Mouse (Mus musculus) midbrain, embryonic 14.5 days (tissue): ENCODE data around the gene Tfip11. TPM values are rescaled to one million over a fixed set of nuclear protein-coding genes. Genes with fewer than 3 reads are reported as not detected.

Source experiments
- ATAC-seq: fragments of 200-750 bp; cut with Nextera tagmentation; 2 replicates; pipeline ENCODE4 v1.8.0; 2017; ENCODE audit warnings: moderate number of reproducible peaks, moderate library complexity; ENCODE audit not compliant: low FRiP score, low TSS enrichment
- DNase-seq: peaks from one replicate; pipeline ENCODE4 v3.0.0-alpha.2; 2015
- H3K27ac ChIP-seq: fragments of 300-500 bp; sonication (generic); replicated peaks from 2 replicates; pipeline ENCODE4 v1.5.1; 2014; ENCODE audit warnings: mild to moderate bottlenecking, low read depth, low read length, moderate library complexity
- H3K27me3 ChIP-seq: fragments of 300-500 bp; sonication (generic); 2 replicates; pipeline ENCODE4 v1.6.1; 2014; ENCODE audit warnings: low read length, control low read depth, mixed read lengths; ENCODE audit not compliant: control insufficient read depth, insufficient read depth
- H3K36me3 ChIP-seq: fragments of 300-500 bp; sonication (generic); 2 replicates; pipeline ENCODE4 v1.6.1; 2014; ENCODE audit warnings: low read length, control low read depth; ENCODE audit not compliant: control insufficient read depth, insufficient read depth
- H3K4me1 ChIP-seq: fragments of 300-500 bp; sonication (generic); 2 replicates; pipeline ENCODE4 v1.6.1; 2014; ENCODE audit warnings: mild to moderate bottlenecking, antibody characterized with exemption, low read length, control low read depth; ENCODE audit not compliant: control insufficient read depth, insufficient read depth
- H3K4me2 ChIP-seq: fragments of 300-500 bp; sonication (generic); 2 replicates; pipeline ENCODE4 v1.6.1; 2014; ENCODE audit warnings: mild to moderate bottlenecking, low read length, moderate library complexity
- H3K4me3 ChIP-seq: fragments of 300-500 bp; sonication (generic); replicated peaks from 2 replicates; pipeline ENCODE4 v1.5.1; 2014; ENCODE audit warnings: low read depth, low read length
- H3K9ac ChIP-seq: fragments of 300-500 bp; sonication (generic); replicated peaks from 2 replicates; pipeline ENCODE4 v1.6.1; 2014; ENCODE audit warnings: mild to moderate bottlenecking, low read length, moderate library complexity
- H3K9me3 ChIP-seq: fragments of 300-500 bp; sonication (generic); 2 replicates; pipeline ENCODE4 v1.6.1; 2016; ENCODE audit warnings: low read length, control low read depth, mixed read lengths; ENCODE audit not compliant: control insufficient read depth
- WGBS: fragments of 180-500 bp; shearing (Covaris S2); extraction: QIAGEN DNeasy Blood & Tissue Kit; methylation state at CpG from one replicate; pipeline ENCODE4 v1.1.7; 2014; 5-methylcytosine and 5-hydroxymethylcytosine counted together
- polyA plus RNA-seq: library from polyadenylated mRNA; unstranded; fragments of >200 nt; fragmentation: Nextera tagmentation; extraction: Ambion mirVana; gene quantifications from 2 replicates; pipeline ENCODE4 v1.2.1, GENCODE M21; 2014

Gene Tfip11
- polyA plus RNA-seq, 1 experiment from 2014 or later, result 29.1 TPM

- Histone ChIP-seq H3K9ac (peak overlapping the region; percentile 31; the same call in 1 of the 2 replicates), H3K4me1 (peaks cover 40% of the 10 kb centered on the region), H3K36me3 (peaks cover 54% of the 10 kb centered on the region), H3K9me3 (no peaks in the 10 kb centered on the region), H3K4me2 (no peak overlapping the region), H3K27ac (peak overlapping the region; percentile 97), H3K4me3 (no peak overlapping the region), H3K27me3 (no peaks in the 10 kb centered on the region)
- no peak for ATAC-seq
- DNase-seq, result no peak
- WGBS, result 86% methylated on average over 12 of the region's 12 CpGs
Observed at GRCm38 (mm10) chr5:112370236-112370813, 44.2 kb downstream of the Tfip11 start.

- DNase-seq (peak; percentile 93), ATAC-seq (peak; percentile 88)
- Histone ChIP-seq H3K36me3 (peaks cover 58% of the 10 kb centered on the region), H3K4me1 (peaks cover 40% of the 10 kb centered on the region), H3K27me3 (no peaks in the 10 kb centered on the region), H3K9ac (peak overlapping the region; percentile 45; the same call in 1 of the 2 replicates), H3K4me3 (no peak overlapping the region), H3K9me3 (no peaks in the 10 kb centered on the region), H3K4me2 (peak overlapping the region; percentile 29), H3K27ac (peak overlapping the region; percentile 97)
- WGBS, result 3% methylated on average over 7 of the region's 7 CpGs
Observed at GRCm38 (mm10) chr5:112371933-112372332, 45.8 kb downstream of the Tfip11 start.

- WGBS, result 96% methylated on average over 4 of the region's 4 CpGs
- H3K9me3 ChIP-seq, result no peaks in the 10 kb centered on the region
- H3K27me3 ChIP-seq, result no peaks in the 10 kb centered on the region
- peaks cover 50% of the 10 kb centered on the region for H3K36me3 ChIP-seq
- no peak overlapping the region for H3K27ac ChIP-seq
- ATAC-seq, result no peak
- DNase-seq, result no peak
- peaks cover 20% of the 10 kb centered on the region for H3K4me1 ChIP-seq
- no peak overlapping the region for H3K9ac ChIP-seq
- H3K4me2 ChIP-seq, result no peak overlapping the region
- no peak overlapping the region for H3K4me3 ChIP-seq
Observed at GRCm38 (mm10) chr5:112376111-112376510, 50.0 kb downstream of the Tfip11 start.

- ATAC-seq, result no peak
Observed at GRCm38 (mm10) chr5:112377380-112377779, 51.2 kb downstream of the Tfip11 start.

GRCm38 (mm10) chr5:112378716-112379115, 52.6 kb downstream of the Tfip11 start:
- Histone ChIP-seq H3K4me1 (peaks cover 5% of the 10 kb centered on the region; the same call in 1 of the 2 replicates), H3K9ac (no peak overlapping the region), H3K4me3 (no peak overlapping the region), H3K36me3 (peaks cover 52% of the 10 kb centered on the region), H3K9me3 (no peaks in the 10 kb centered on the region), H3K4me2 (no peak overlapping the region), H3K27me3 (no peaks in the 10 kb centered on the region), H3K27ac (no peak overlapping the region)
- WGBS, result 79% methylated on average over 6 of the region's 6 CpGs
- DNase-seq, result no peak
- ATAC-seq, result no peak

More at GRCm38 (mm10) chr5:112377380-112377779, 51.2 kb downstream of the Tfip11 start:
- DNase-seq, result no peak
- H3K36me3 ChIP-seq, result peaks cover 53% of the 10 kb centered on the region
- H3K4me2 ChIP-seq, result no peak overlapping the region
- no peaks in the 10 kb centered on the region for H3K27me3 ChIP-seq
- no peak overlapping the region for H3K9ac ChIP-seq
- H3K9me3 ChIP-seq, result no peaks in the 10 kb centered on the region
- H3K4me3 ChIP-seq, result no peak overlapping the region
- H3K4me1 ChIP-seq, result peaks cover 12% of the 10 kb centered on the region
- WGBS, result 87% methylated on average over 1 of the region's 1 CpGs
- H3K27ac ChIP-seq, result no peak overlapping the region

- H3K4me3 ChIP-seq, result no peak overlapping the region
- H3K9me3 ChIP-seq, result no peaks in the 10 kb centered on the region
- no peaks in the 10 kb centered on the region for H3K27me3 ChIP-seq
- H3K9ac ChIP-seq, result no peak overlapping the region
- DNase-seq (no peak), ATAC-seq (no peak)
- peaks cover 5% of the 10 kb centered on the region; the same call in 1 of the 2 replicates for H3K4me1 ChIP-seq
- H3K27ac ChIP-seq, result peak overlapping the region; percentile 78
- 86% methylated on average over 11 of the region's 11 CpGs for WGBS
- no peak overlapping the region for H3K4me2 ChIP-seq
- H3K36me3 ChIP-seq, result peaks cover 45% of the 10 kb centered on the region
Observed at GRCm38 (mm10) chr5:112381154-112381553, 55.0 kb downstream of the Tfip11 start.

- Histone ChIP-seq H3K4me2 (no peak overlapping the region), H3K9me3 (no peaks in the 10 kb centered on the region), H3K4me3 (no peak overlapping the region), H3K27me3 (no peaks in the 10 kb centered on the region), H3K36me3 (peaks cover 49% of the 10 kb centered on the region), H3K9ac (no peak overlapping the region; the same call in 1 of the 2 replicates), H3K27ac (peak overlapping the region; percentile 78), H3K4me1 (peaks cover 5% of the 10 kb centered on the region; the same call in 1 of the 2 replicates)
- WGBS, result 57% methylated on average over 9 of the region's 9 CpGs
- ATAC-seq (no peak), DNase-seq (peak; percentile 44)
Observed at GRCm38 (mm10) chr5:112382042-112382441, 55.9 kb downstream of the Tfip11 start.

- no peak overlapping the region for H3K4me2 ChIP-seq
- ATAC-seq (no peak), DNase-seq (peak; percentile 30)
- H3K36me3 ChIP-seq, result peaks cover 47% of the 10 kb centered on the region
- peaks cover 5% of the 10 kb centered on the region; the same call in 1 of the 2 replicates for H3K4me1 ChIP-seq
- H3K27me3 ChIP-seq, result no peaks in the 10 kb centered on the region
- H3K9ac ChIP-seq, result no peak overlapping the region
- 69% methylated on average over 16 of the region's 17 CpGs for WGBS
- no peak overlapping the region for H3K4me3 ChIP-seq
- H3K27ac ChIP-seq, result peak overlapping the region; percentile 78
- no peaks in the 10 kb centered on the region for H3K9me3 ChIP-seq
Observed at GRCm38 (mm10) chr5:112382641-112383330, 56.6 kb downstream of the Tfip11 start.
